Mouse (Mus musculus) embryonic fibroblast, embryonic 13.5 days (primary cell): ENCODE data around the gene Plekhg2. TPM values are rescaled to one million over a fixed set of nuclear protein-coding genes. Genes with fewer than 3 reads are reported as not detected.
"Not testable (repeated sequence)": the region's sequence is repeated elsewhere in the genome, so short reads cannot be mapped to it uniquely, and the experiment has no call there.

Experiments used
- H3K27ac ChIP-seq: 2 replicates; pipeline ENCODE4 v1.5.1; 2012; ENCODE audit warnings: low read length, control low read depth, inconsistent platforms; ENCODE audit not compliant: insufficient read depth
- H3K4me1 ChIP-seq: 2 replicates; pipeline ENCODE4 v1.6.1; 2011; ENCODE audit warnings: low read length; ENCODE audit not compliant: control insufficient read depth, insufficient read depth
- H3K4me3 ChIP-seq: 2 replicates; pipeline ENCODE4 v1.5.1; 2011; ENCODE audit warnings: mild to moderate bottlenecking, control low read depth, low read length; ENCODE audit not compliant: insufficient read depth
- CTCF ChIP-seq: IDR thresholded peaks from 2 replicates; pipeline ENCODE4 v1.5.1; 2011; ENCODE audit warnings: mild to moderate bottlenecking, control low read depth, low read length, moderate library complexity, borderline replicate concordance; ENCODE audit not compliant: insufficient read depth
- POLR2A ChIP-seq: IDR thresholded peaks from 2 replicates; pipeline ENCODE4 v1.6.1; 2011; ENCODE audit warnings: low read depth, mild to moderate bottlenecking, control low read depth, low read length, moderate library complexity
- polyA plus RNA-seq: library from polyadenylated mRNA; stranded (reverse); fragments of >200 nt; gene quantifications from 2 replicates; pipeline ENCODE4 v1.2.4, GENCODE M21; 2011; ENCODE audit warnings: low read depth; ENCODE audit not compliant: missing spikeins, insufficient read length

Plekhg2 gene
- polyA plus RNA-seq, 1 experiment: 68.5 TPM

DNA sequence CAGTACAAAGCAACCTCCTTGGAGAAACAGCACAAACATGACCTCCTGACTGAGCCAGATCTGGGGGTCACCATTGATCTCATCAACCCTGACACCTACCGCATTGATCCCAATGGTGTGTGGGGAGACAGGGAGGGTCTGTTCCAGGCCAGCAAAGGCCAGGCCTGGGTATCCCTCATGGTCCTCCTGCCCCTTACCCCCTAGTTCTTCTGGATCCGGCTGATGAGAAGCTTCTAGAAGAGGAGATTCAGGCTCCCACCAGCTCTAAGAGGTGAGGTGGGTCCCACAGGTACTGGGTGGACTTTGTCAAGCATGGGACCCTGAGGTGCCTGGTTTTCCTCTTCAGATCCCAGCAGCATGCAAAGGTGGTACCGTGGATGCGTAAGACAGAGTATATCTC is 23.0 kb upstream of the Plekhg2 start:
- H3K27ac ChIP-seq: no peak overlapping the region
- H3K4me1 ChIP-seq: no peaks in the 10 kb centered on the region
- TF ChIP-seq CTCF (no peak), POLR2A (no peak)
- no peak overlapping the region for H3K4me3 ChIP-seq

DNA sequence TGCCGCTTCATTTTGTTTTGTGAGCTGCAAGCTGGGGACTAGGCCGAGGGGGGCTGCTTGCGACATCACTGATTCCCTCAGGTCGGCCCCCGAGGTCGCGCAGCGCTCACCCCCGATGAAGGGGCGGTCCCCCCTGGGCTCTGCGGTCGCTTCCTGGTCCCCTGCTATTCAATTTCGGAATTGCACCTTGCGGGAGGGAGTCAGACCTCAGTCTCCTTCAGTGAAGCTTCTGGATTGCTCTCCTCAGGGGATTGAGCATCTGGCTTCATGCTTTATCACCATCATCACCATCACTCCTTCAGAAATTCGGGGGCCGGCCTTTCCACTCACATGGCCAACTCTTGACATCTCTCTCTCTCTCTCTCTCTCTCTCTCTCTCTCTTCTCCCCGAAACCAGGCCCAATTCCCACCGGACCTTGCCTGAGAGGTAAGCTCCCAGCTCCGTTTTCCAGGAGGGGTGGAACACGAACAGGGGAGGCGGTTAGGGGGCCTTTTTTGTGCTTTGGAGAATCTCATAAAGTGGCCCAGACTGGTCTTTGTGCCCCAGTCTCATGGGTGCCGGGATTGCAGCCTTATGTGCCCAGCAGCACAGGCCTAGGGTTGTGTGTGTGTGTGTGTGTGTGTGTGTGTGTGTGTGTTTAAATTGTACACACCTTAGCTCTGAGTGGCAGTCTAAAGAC is 21.0 kb upstream of the Plekhg2 start:
- Histone ChIP-seq H3K4me3 (peak overlapping the region; percentile 80), H3K4me1 (no peaks in the 10 kb centered on the region), H3K27ac (0 out of 2 replicates have a peak overlapping the region, but pooled peaks have one; percentile 4)
- TF ChIP-seq CTCF: no peak
- no peak for TF ChIP-seq POLR2A

DNA sequence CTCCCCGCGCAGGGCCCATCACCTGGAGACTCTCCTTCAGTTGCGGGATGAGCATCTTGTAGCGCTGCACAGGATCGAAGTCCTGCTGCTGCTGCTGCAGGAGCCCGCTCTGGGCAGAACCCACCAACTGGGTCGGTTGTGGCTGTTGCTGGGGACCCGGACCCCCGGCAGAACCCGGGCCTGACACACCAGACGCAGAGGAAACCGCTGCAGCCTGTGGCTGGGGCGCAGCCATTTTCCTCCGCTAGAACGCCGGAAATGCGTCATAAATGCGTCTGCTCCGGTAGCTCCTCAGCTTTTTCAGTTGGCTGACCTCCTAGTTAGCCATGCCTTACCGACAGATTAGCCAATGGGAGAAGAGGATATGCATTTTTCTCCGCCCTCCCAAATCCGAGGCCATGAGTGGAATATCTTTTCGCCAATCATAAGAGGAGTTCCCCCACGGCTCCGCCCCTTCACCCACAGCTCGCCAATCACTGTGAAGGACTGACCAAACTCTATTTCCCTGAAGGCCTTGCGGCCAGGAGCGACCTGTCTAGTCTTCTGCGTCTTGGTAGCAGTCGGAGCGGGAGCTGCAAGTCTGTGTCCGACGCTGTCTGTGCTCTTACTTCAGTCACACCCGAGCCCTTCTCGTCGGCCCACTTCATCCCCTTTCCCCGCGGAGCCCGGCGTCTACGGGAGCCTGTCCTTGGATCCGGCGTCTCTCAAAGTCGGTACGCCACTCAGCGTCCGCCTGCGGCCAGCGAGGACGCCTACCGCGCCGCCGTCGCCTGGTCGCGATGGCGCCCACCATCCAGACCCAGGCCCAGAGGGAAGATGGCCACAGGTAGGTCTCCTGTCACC is 20.3 kb upstream of the Plekhg2 start, which contains the start of the genes Med29 and Paf1:
TSS of gene Med29 (minus strand) at position 280 of the 843 bp plus-strand sequence.
TSS of gene Paf1 (plus strand) at position 523 of the 843 bp plus-strand sequence.
- TF ChIP-seq POLR2A (peak; percentile 97), CTCF (no peak)

DNA sequence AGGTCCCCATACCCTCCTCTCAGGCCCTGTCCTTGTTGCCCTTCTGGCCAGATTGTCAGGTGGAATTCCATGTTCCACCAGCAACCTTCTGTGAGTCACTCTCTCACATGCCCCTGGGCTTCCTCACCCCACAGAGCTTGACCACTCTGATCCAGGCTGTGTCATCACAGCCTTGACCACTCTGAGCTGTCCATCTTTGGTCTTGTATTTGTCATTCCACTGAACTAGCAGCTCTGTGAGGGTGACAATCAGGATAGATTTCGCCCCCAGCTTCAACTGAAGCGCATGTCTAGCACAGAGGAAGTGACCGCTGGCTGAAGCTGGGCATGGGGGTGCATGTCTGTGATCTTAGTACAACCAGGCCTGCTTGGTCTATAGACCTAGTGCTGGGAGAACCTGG is 17.9 kb upstream of the Plekhg2 start:
- Histone ChIP-seq H3K4me3 (no peak overlapping the region), H3K27ac (no peak overlapping the region), H3K4me1 (no peaks in the 10 kb centered on the region)
- TF ChIP-seq CTCF (no peak), POLR2A (no peak)

More for the DNA sequence above, 20.3 kb upstream of the Plekhg2 start, which contains the start of the genes Med29 and Paf1:
- Histone ChIP-seq H3K27ac (0 out of 2 replicates have a peak within 1 kb of the TSS, but pooled peaks have one; percentile 4), H3K4me1 (no peaks in the 10 kb centered on the region), H3K4me3 (peak within 1 kb of the TSS; percentile 80)

DNA sequence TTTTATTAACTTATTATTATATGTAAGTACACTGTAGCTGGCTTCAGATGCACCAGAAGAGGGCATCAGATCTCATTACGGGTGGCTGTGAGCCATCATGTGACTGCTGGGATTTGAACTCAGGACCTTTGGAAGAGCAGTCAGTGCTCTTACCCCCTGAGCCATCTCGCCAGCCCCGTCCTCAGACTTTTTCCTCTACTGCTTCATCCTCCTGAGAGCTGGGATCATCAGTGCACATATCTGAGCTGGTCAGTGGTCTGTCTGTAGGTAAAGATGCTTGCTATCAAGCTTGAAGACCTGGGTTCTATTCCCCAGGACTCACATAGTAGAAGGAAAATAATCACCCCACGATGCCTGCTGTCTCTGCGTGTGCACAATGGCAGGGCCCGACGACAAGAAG is 15.0 kb upstream of the Plekhg2 start:
- not testable (repeated sequence) for H3K4me1 ChIP-seq, H3K4me3 ChIP-seq, H3K27ac ChIP-seq

DNA sequence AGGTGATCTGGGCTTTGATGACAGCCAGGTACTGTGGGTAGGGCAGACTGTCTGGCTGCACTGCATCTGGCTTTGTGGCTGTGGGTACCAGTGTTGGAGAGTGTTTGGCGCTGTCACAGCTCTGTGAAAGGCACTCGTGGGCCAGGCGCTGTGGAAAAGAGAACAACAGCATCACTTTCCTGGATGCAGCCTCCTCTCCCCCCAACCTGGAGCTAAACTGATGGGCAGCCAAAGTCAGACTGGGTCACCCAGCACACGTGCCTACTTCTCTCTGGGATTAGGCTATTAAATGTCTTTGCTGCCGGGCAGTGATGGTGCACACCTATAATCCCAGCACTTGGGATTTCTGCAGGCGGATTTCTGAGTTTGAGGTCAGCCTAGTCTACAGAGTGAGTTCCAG is 14.5 kb upstream of the Plekhg2 start:
- H3K4me1 ChIP-seq, H3K27ac ChIP-seq, H3K4me3 ChIP-seq: not testable (repeated sequence)

DNA sequence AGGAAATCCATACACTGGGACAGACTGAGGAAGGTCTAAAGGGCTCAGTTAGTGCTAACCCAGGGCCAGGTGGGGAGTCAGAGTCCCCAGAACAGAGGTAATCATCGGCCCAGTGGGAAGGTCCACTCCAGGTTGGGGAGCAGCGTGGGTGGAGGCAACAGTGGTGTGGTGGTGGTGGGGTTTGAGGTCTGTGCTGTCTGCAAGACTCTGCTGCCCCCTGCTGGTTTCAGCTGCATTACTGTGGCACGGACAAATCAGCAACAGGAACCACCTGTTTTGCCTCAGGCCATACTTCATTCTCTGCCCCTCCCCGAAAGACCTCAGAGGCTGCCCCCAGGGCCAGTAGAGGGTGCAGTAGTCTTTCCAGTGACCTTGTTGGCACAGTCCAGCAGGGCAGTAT is 14.1 kb upstream of the Plekhg2 start:
- no peak overlapping the region for H3K27ac ChIP-seq
- no peak overlapping the region for H3K4me3 ChIP-seq
- peaks cover 8% of the 10 kb centered on the region; the same call in 1 of the 2 replicates for H3K4me1 ChIP-seq
- TF ChIP-seq CTCF: peak; percentile 97
- no peak for TF ChIP-seq POLR2A

DNA sequence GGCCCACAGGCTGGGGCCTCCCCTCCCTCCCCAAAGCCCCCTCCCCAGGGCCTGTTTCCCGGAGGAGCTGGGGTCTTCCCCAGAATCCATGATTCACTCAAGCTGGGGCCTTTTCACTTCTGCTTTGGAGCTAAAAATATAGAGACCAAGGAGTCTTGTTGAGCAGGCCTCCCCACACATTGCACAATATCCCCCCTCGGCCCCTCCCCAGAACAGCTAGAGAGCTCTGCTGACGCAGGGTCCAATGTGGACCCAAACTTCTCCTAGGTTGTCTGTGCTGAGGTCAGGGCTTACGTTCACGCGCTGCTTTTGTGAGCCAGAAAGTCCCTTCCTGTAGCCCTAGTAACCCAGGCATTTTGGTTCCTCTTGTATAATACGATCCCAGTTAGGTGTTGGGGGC is 13.6 kb upstream of the Plekhg2 start:
- Histone ChIP-seq H3K4me3 (no peak overlapping the region), H3K4me1 (peaks cover 8% of the 10 kb centered on the region; the same call in 1 of the 2 replicates), H3K27ac (no peak overlapping the region)
- TF ChIP-seq POLR2A (no peak), CTCF (no peak)

DNA sequence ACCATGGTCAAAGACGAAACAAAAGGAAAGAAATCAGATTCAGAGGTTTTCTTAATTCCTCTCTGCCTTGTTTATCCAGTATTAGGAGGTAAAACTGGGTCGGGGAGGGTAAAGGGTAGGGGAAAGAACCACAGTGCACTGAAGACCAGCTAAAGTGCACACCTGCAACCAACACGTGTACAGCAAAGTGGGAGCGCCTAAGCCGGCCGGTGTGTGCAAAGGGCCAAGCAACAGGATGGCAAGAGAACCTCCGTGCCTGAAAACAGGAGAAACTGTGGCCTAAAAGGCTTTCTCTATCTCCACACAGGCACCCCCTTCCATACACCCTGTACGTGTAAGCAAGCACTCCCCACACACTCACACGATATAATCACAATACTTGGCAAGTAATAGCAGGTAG is 12.8 kb upstream of the Plekhg2 start:
- Histone ChIP-seq H3K4me3 (no peak overlapping the region), H3K4me1 (peaks cover 10% of the 10 kb centered on the region; the same call in 1 of the 2 replicates), H3K27ac (no peak overlapping the region)
- TF ChIP-seq CTCF: no peak
- TF ChIP-seq POLR2A: no peak

DNA sequence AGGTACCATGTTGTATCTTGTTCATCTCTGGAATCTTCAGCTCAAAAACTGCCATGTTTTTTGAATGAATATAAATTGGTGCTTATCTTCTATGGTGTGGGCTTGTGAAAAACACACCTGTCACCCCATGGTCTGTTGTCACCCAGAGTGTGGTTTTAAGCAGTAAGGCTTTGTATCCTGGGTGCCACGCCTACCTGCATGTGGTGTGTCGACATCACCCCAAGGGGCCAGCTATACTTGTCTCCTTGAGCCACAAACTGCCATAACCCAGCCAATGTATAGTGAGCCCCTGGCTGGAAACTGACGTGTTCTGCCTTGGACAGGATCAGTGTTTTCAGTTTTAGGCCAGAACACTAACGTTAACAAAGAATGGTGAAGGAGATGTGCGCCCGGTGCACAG is 11.8 kb upstream of the Plekhg2 start:
- H3K4me3 ChIP-seq: no peak overlapping the region
- H3K4me1 ChIP-seq: peaks cover 10% of the 10 kb centered on the region; the same call in 1 of the 2 replicates
- H3K27ac ChIP-seq: no peak overlapping the region
- no peak for TF ChIP-seq POLR2A
- no peak for TF ChIP-seq CTCF
